Mouse (Mus musculus) R1 (cell line): ENCODE measurements around the gene Kank1.

ENCODE experiments used
- DNase-seq: peaks from one replicate; pipeline ENCODE4 v3.0.0-alpha.2; 2018; ENCODE audit warnings: low read depth, low spot score

Kank1 gene

GRCm38 (mm10) chr19:25308763-25309162 is 72.0 kb downstream of the Kank1 start:
- DNase-seq, result no peak

DNA sequence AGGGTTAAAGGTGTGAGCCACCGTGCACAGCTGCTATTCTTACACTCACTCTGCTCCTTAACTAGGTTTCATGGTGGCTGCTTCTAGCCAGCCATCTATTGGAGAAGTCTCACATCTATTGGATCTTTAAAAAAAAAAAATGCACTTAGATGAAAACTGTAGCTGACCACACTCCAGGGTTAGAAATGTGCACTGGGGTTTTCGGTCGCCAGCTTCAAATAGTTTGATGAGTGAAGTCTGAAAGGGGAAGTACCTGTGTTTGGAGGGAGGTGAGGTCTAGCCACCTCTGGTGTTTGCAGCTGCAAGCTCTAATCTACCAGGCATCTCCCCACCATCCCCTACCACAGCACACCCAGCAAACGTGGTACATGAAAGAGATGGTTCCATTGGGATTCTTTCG is 74.2 kb downstream of the Kank1 start:
- DNase-seq, result no peak

DNA sequence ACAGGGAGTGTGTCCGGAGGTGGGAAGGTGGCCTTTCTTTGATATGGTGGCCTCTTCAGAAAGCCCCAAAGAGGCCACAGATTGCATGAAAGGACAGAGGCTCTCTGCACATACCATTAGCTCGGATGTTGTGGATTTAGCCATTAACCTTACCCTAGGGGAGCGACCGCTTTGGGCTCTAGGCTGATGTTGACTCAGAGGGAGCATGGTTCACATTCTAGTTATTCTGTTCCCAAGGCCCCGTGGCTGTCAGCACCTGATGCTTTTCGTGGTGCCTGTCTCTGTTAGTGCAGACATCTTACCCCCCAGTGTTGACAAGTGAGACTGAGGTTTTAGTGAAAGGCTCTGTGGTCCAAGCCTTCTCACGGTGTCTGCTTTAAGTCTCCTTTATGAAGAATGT is 74.9 kb downstream of the Kank1 start:
- DNase-seq, result no peak

GRCm38 (mm10) chr19:25315458-25315889 is 78.7 kb downstream of the Kank1 start:
- DNase-seq, result no peak

GRCm38 (mm10) chr19:25315993-25316392 is 79.2 kb downstream of the Kank1 start:
- no peak for DNase-seq

GRCm38 (mm10) chr19:25324265-25324664 is 87.5 kb downstream of the Kank1 start:
- no peak for DNase-seq

GRCm38 (mm10) chr19:25325113-25326001 is 88.6 kb downstream of the Kank1 start:
- DNase-seq, result no peak

GRCm38 (mm10) chr19:25326002-25326300 is 89.2 kb downstream of the Kank1 start:
- no peak for DNase-seq

DNA sequence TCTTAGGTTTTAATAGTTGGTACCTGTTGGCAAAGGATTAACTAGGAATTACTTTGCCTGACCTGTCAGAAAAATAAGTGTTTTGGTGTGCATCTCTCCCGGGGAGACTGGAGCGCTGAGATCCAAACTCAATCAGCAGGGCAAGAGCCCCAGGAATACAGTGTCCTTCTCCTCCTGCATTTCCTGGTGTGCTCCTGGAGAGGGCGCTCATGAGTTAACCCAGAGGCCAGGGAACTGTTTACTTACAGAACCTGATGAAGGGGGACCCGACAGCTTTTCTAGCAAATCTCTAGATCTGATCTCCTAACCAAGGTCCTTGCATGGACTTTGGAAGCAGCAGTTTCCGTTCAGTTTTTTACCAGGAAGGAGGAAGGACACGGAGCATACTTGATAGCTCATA is 90.9 kb downstream of the Kank1 start:
- peak; percentile 68 for DNase-seq

DNA sequence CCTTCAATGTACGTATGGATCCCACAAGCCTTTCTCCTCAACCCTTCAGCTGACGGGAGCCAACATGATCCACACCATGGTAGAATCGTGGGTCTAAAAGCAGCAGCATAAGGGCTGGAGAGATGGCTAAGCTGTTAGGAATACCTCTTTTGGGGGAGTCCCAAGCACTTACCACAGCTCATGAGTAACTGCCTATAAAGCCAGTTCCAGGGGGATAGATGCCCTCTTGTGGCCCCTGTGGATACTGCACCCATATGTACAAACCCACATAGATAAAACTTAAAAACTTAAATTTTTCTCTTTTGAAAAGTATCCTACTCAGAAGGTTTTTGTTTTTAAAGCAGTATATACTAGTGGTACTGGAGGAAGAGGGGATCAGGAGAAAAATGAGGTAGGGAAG is 97.6 kb downstream of the Kank1 start:
- peak; percentile 50 for DNase-seq

DNA sequence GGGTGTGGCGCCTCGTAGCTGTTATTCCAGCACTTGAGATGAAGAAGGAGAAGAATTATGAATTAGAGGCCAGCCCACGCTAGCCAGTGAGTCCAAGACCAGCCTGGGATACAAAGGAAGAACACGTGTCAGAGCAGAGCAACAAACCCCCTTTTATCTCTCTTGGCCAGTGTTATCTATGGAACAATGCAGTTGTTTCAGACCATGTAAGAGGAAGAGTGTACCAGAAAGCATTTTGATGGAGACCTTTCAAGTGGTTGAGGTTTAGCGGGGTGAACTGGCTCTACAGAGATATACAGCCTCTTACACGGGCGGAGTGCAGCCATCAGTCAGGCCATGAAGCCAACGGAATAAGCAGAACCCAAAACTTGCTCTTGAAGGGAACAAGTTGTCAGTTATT is 100.0 kb downstream of the Kank1 start:
- DNase-seq, result no peak

GRCm38 (mm10) chr19:25340630-25341620 is 104.2 kb downstream of the Kank1 start:
- DNase-seq, result peak; percentile 68

- no peak for DNase-seq
These were observed 105.3 kb downstream of the Kank1 start for GRCm38 (mm10) chr19:25342026-25342425.

GRCm38 (mm10) chr19:25343657-25344322 is 107.0 kb downstream of the Kank1 start:
- no peak for DNase-seq

- no peak for DNase-seq
These were observed 107.6 kb downstream of the Kank1 start for GRCm38 (mm10) chr19:25344371-25344770.

DNA sequence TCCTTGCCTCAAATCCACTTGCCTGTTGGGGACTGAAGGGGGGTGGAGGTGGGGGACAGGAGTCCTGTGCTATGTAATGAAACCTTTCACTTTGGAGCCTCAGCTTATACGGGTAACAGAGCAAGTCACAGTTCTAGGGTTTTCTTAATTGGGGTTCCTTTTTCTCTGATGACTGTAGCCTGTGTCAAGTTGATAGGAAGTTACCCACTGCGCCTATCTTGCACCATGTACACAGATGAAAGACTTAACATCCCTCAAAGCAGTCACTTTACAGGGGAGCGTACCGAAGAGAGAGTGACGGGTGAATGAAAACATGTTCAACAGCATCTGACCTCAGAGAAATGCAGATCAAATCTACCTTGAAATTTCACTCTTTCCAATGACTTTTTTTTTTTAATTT is 109.2 kb downstream of the Kank1 start:
- no peak for DNase-seq

GRCm38 (mm10) chr19:25347515-25347914 is 110.7 kb downstream of the Kank1 start:
- no peak for DNase-seq

- no peak for DNase-seq
These were observed 114.6 kb downstream of the Kank1 start for GRCm38 (mm10) chr19:25351257-25351955.

GRCm38 (mm10) chr19:25357094-25357493 is 120.3 kb downstream of the Kank1 start:
- DNase-seq, result no peak

DNA sequence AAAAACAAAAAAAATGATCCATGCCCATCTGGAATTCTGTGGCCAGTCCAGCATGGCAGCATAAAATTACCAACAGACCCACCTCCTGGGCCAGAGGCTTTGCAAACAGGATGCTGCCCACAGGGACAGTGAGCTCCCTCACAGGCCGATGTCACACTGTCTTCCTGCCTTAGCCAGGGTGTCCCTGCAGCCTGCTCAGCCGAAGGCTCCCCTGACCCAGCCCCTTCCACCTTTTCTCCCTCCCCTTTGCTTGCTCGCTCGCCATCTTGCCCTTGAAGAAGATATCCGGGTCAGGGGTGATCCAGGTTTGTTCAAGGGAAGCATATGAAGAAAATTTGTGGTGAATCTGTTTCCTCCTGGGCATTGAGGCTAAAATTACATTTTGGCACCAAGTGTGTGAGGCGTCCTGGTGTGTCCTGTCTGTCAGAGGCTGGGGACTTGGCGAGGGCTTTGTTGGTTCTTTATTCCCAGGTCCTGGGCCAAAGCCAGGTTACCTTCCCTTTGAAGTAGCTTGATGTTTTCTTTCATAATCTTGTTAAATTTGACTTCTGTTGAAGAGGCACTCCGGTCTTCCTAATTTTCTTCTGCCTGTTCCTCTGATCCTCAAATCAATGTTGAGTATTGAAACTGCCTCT is 121.8 kb downstream of the Kank1 start:
- no peak for DNase-seq

GRCm38 (mm10) chr19:25360571-25361029 is 123.8 kb downstream of the Kank1 start:
- peak; percentile 61 for DNase-seq
